Mouse (Mus musculus): ENCODE results near the gene Ezh2.
"Not testable (repeated sequence)": the region's sequence is repeated elsewhere in the genome, so short reads cannot be mapped to it uniquely, and the experiment has no call there.

Gene Ezh2

GRCm38 (mm10) chr6:47594926-47595623 lies at the start of gene Ezh2:
Gene Ezh2 (minus strand): TSS chr6:47595341.
- DNase-seq (ENCODE audit: low read depth): peak; percentile 95

- DNase-seq (ENCODE audit: low read depth): no peak
Measured at GRCm38 (mm10) chr6:47636527-47637076, 41.5 kb upstream of the Ezh2 start.

- DNase-seq (ENCODE audit: low read depth): no peak
Measured at GRCm38 (mm10) chr6:47635995-47636526, 40.9 kb upstream of the Ezh2 start.

GRCm38 (mm10) chr6:47635207-47635994 lies 40.3 kb upstream of the Ezh2 start:
- DNase-seq (ENCODE audit: low read depth): no peak

GRCm38 (mm10) chr6:47633467-47633866 lies 38.3 kb upstream of the Ezh2 start:
- DNase-seq (ENCODE audit: low read depth): no peak

- not testable (repeated sequence) for DNase-seq (ENCODE audit: low read depth)
Measured at GRCm38 (mm10) chr6:47630061-47630460, 34.9 kb upstream of the Ezh2 start.

GRCm38 (mm10) chr6:47627978-47628377 lies 32.8 kb upstream of the Ezh2 start:
- no peak for DNase-seq (ENCODE audit: low read depth)

- not testable (repeated sequence) for DNase-seq (ENCODE audit: low read depth)
Measured at GRCm38 (mm10) chr6:47626976-47627375, 31.8 kb upstream of the Ezh2 start.

GRCm38 (mm10) chr6:47621039-47621438 lies 25.9 kb upstream of the Ezh2 start:
- no peak for DNase-seq (ENCODE audit: low read depth)

- DNase-seq (ENCODE audit: low read depth): not testable (repeated sequence)
Measured at GRCm38 (mm10) chr6:47608306-47608705, 13.2 kb upstream of the Ezh2 start.

- DNase-seq (ENCODE audit: low read depth): no peak
Measured at GRCm38 (mm10) chr6:47601931-47602330, 6.8 kb upstream of the Ezh2 start.

- no peak for DNase-seq (ENCODE audit: low read depth)
Measured at GRCm38 (mm10) chr6:47595696-47596095, 555 bp upstream of the Ezh2 start.

GRCm38 (mm10) chr6:47594141-47594835 lies 853 bp downstream of the Ezh2 start:
- DNase-seq (ENCODE audit: low read depth): peak; percentile 34

GRCm38 (mm10) chr6:47593590-47593989 lies 1.6 kb downstream of the Ezh2 start:
- no peak for DNase-seq (ENCODE audit: low read depth)

GRCm38 (mm10) chr6:47587332-47587731 lies 7.8 kb downstream of the Ezh2 start:
- not testable (repeated sequence) for DNase-seq (ENCODE audit: low read depth)

- no peak for DNase-seq (ENCODE audit: low read depth)
Measured at GRCm38 (mm10) chr6:47572887-47573286, 22.3 kb downstream of the Ezh2 start.

- DNase-seq (ENCODE audit: low read depth): peak; percentile 17
Measured at GRCm38 (mm10) chr6:47565326-47566035, 29.7 kb downstream of the Ezh2 start.

GRCm38 (mm10) chr6:47561426-47561825 lies 33.7 kb downstream of the Ezh2 start:
- no peak for DNase-seq (ENCODE audit: low read depth)

GRCm38 (mm10) chr6:47560846-47561245 lies 34.3 kb downstream of the Ezh2 start:
- no peak for DNase-seq (ENCODE audit: low read depth)

GRCm38 (mm10) chr6:47560407-47560806 lies 34.7 kb downstream of the Ezh2 start:
- DNase-seq (ENCODE audit: low read depth): no peak

GRCm38 (mm10) chr6:47559287-47559686 lies 35.9 kb downstream of the Ezh2 start:
- DNase-seq (ENCODE audit: low read depth): no peak
